Mouse (Mus musculus) erythroblast, adult 5-6 weeks (primary cell): ENCODE measurements around the gene Rspo1. TPM values are rescaled to one million over a fixed set of nuclear protein-coding genes. Genes with fewer than 3 reads are reported as not detected.

ENCODE experiments used
- ATAC-seq: replicated peaks from 2 replicates; pipeline ENCODE4 v1.8.0; 2016; ENCODE audit warnings: moderate number of reproducible peaks, mild to moderate bottlenecking, moderate TSS enrichment, inconsistent platforms; ENCODE audit not compliant: poor library complexity, low FRiP score, severe bottlenecking
- total RNA-seq, 2 experiments: library from RNA; stranded (forward) in 1 of 2; stranded (reverse) in 1 of 2; fragments of 150-400 nt in 1 of 2; fragments of 200-764, 138-1000 nt in 1 of 2; gene quantifications; 2 replicates each; pipeline versions ENCODE4 v1.2.3 to v1.2.4; 2015 to 2017; ENCODE audit warnings: low replicate concordance in 2 of 2

Gene Rspo1
- total RNA-seq, 2 experiments from 2014 or later: 0.58 TPM; not detected in 1

GRCm38 (mm10) chr4:124970677-124971076, 15.6 kb upstream of the Rspo1 start:
- ATAC-seq: no peak

- no peak for ATAC-seq
Observed at GRCm38 (mm10) chr4:124971094-124971493, 15.1 kb upstream of the Rspo1 start.

- ATAC-seq: no peak
Observed at GRCm38 (mm10) chr4:124972316-124972715, 13.9 kb upstream of the Rspo1 start.

- ATAC-seq: no peak
Observed at GRCm38 (mm10) chr4:124973296-124973695, 12.9 kb upstream of the Rspo1 start.

GRCm38 (mm10) chr4:124978201-124978600, 8.0 kb upstream of the Rspo1 start:
- no peak for ATAC-seq

- no peak for ATAC-seq
Observed at GRCm38 (mm10) chr4:124983893-124984526, 2.2 kb upstream of the Rspo1 start.

- ATAC-seq: no peak
Observed at GRCm38 (mm10) chr4:124984871-124985670, 1.2 kb upstream of the Rspo1 start.

- no peak for ATAC-seq
Observed at GRCm38 (mm10) chr4:124986739-124987710, 795 bp downstream of the Rspo1 start.

- no peak for ATAC-seq
Observed at GRCm38 (mm10) chr4:124987711-124988097, 1.5 kb downstream of the Rspo1 start.

GRCm38 (mm10) chr4:124988382-124988781, 2.2 kb downstream of the Rspo1 start:
- ATAC-seq: no peak

- ATAC-seq: no peak
Observed at GRCm38 (mm10) chr4:124989787-124990253, 3.6 kb downstream of the Rspo1 start.

GRCm38 (mm10) chr4:124990325-124990724, 4.1 kb downstream of the Rspo1 start:
- no peak for ATAC-seq

GRCm38 (mm10) chr4:124997479-124998147, 11.4 kb downstream of the Rspo1 start:
- ATAC-seq: no peak

- ATAC-seq: no peak
Observed at GRCm38 (mm10) chr4:124999548-124999947, 13.3 kb downstream of the Rspo1 start.

GRCm38 (mm10) chr4:125002978-125003377, 16.7 kb downstream of the Rspo1 start:
- no peak for ATAC-seq

- ATAC-seq: no peak
Observed at GRCm38 (mm10) chr4:125004886-125005285, 18.7 kb downstream of the Rspo1 start.

- no peak for ATAC-seq
Observed at GRCm38 (mm10) chr4:125007460-125007859, 21.2 kb downstream of the Rspo1 start.

GRCm38 (mm10) chr4:125008220-125008619, 22.0 kb downstream of the Rspo1 start:
- no peak for ATAC-seq

GRCm38 (mm10) chr4:125008712-125009111, 22.5 kb downstream of the Rspo1 start:
- no peak for ATAC-seq
